Mouse (Mus musculus): ENCODE results near the gene Anapc16. TPM values are rescaled to one million over a fixed set of nuclear protein-coding genes. Genes with fewer than 3 reads are reported as not detected.
A peak's percentile ranks its signal among the peaks of the same experiment; 100 is the strongest.
"Not testable (repeated sequence)": the region's sequence is repeated elsewhere in the genome, so short reads cannot be mapped to it uniquely, and the experiment has no call there.

Gene Anapc16
- polyA plus RNA-seq, 1 experiment from 2014 or later: 92.2 TPM

- Histone ChIP-seq H3K9me3 (replicated peaks) (no peaks in the 10 kb centered on the region), H3K9ac (no peak overlapping the region), H3K27me3 (no peaks in the 10 kb centered on the region), H3K4me3 (no peak overlapping the region), H3K4me1 (replicated peaks) (peaks cover 16% of the 10 kb centered on the region), H3K27ac (no peak overlapping the region), H3K36me3 (no peaks in the 10 kb centered on the region), H3K4me2 (no peak overlapping the region)
- no peak for ATAC-seq (replicated peaks; ENCODE audit: insufficient number of reproducible peaks, insufficient read depth, low FRiP score, low read depth)
- 74% methylated on average over 7 of the region's 7 CpGs for WGBS
Observed at GRCm38 (mm10) chr10:60028181-60028580, 25.2 kb upstream of the Anapc16 start.

DNA sequence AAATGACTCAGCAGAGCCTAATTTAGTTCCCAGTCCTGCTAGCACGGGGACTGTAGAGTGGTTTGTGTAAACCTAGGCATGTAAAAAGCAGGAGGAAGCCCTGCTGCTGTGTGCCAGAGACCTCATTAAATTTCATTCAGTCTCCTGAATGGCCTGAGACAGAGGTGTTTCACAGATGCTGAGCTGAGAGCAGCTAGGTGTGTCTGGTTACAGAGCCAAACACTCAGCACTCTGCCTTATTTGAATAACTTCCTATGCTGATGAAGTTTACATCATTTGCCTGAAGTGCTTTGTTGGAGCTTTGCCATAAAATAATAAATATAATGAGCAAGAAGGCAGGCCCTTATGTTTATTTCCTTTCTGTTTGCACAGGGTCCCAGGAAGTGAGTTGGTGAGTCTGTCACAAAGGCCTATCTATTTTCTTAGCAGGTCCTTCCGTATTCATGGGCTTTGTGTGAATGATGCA is 24.7 kb upstream of the Anapc16 start:
- H3K9me3 ChIP-seq (replicated peaks): no peaks in the 10 kb centered on the region
- H3K27me3 ChIP-seq: no peaks in the 10 kb centered on the region
- H3K36me3 ChIP-seq: no peaks in the 10 kb centered on the region
- H3K4me3 ChIP-seq: no peak overlapping the region
- no peak overlapping the region for H3K9ac ChIP-seq
- ATAC-seq (replicated peaks; ENCODE audit: insufficient number of reproducible peaks, insufficient read depth, low FRiP score, low read depth): no peak
- peaks cover 12% of the 10 kb centered on the region for H3K4me1 ChIP-seq (replicated peaks)
- no peak overlapping the region for H3K27ac ChIP-seq
- 71% methylated on average over 2 of the region's 2 CpGs for WGBS
- H3K4me2 ChIP-seq: no peak overlapping the region

DNA sequence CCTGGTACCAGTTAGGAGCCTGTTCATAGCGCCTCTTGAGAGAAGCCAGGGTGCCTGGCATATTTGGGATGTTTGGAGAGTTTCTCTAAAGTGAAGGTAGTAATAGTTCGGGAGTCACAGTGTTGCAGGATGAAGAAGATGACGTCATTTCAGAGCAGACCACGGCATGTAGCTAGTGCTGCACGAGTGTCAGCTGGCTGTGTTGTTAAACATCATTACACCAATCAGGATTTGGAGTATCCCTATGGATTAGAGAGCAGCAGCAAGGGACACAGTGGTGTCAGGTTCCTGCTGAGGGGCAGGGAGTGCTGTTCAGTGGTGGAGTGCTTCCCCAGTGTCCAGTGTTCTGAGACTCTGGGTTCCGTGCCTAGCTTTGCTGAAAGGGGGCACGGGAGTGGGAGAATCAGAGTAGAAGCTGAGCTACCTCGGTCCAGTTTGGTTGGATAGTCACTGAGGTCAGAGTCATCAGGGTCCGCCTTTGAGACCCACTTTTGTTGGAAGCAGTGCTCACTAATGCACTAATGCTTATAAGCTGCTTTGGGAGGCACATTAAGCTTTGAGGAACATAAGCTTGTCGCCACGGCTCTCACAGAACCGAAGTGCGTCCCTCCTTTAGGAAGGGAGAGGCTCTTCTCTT is 23.9 kb upstream of the Anapc16 start:
- Histone ChIP-seq H3K27me3 (no peaks in the 10 kb centered on the region), H3K9ac (no peak overlapping the region), H3K27ac (no peak overlapping the region), H3K4me3 (no peak overlapping the region), H3K36me3 (no peaks in the 10 kb centered on the region), H3K4me1 (replicated peaks) (peaks cover 5% of the 10 kb centered on the region; the same call in 1 of the 2 replicates), H3K9me3 (replicated peaks) (no peaks in the 10 kb centered on the region), H3K4me2 (no peak overlapping the region)
- WGBS: 55% methylated on average over 13 of the region's 13 CpGs
- ATAC-seq (replicated peaks; ENCODE audit: insufficient number of reproducible peaks, insufficient read depth, low FRiP score, low read depth): no peak

DNA sequence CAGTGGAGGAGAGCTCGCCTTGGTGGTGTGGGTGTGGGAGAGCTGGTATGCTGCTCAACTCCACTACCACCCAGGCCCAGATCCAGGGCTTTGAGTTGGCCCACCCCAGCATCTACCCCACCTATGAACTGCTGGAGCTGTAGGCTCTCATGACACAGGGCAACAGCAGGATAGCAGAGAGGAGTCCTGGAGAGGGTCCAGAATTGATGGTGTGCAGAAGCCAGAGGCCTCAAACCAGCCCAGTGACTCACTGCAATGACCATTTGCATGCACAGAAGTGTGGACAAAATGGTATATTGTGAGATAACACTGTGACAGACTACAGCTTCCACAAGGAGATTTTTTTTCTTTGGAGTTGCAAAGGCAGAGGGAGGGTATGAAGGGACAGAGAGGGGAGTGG is 20.8 kb upstream of the Anapc16 start:
- no peak for ATAC-seq (replicated peaks; ENCODE audit: insufficient number of reproducible peaks, insufficient read depth, low FRiP score, low read depth)
- Histone ChIP-seq H3K27me3 (no peaks in the 10 kb centered on the region), H3K36me3 (peaks cover 7% of the 10 kb centered on the region; the same call in 1 of the 2 replicates), H3K9me3 (replicated peaks) (no peaks in the 10 kb centered on the region), H3K4me3 (no peak overlapping the region), H3K4me2 (no peak overlapping the region), H3K4me1 (replicated peaks) (peaks cover 2% of the 10 kb centered on the region; the same call in 1 of the 2 replicates), H3K27ac (no peak overlapping the region), H3K9ac (no peak overlapping the region)
- WGBS: 94% methylated on average over 1 of the region's 1 CpGs

DNA sequence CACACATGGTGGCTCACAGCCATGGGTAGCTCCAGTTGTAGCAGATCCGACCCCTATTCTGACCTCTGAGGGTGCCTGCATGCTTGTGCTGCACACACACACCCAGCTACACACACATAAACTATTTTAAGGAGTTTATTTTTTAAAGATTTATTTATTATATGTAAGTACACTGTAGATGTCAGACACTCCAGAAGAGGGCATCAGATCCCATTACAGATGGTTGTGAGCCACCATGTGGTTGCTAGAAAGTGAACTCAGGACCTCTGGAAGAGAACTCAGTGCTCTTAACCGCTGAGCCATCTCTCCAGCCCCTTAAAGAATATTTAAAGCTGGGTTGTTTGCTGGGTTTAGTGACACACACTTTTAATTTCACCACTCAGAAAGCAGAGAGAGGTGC is 16.4 kb upstream of the Anapc16 start:
- no peak overlapping the region for H3K4me3 ChIP-seq
- H3K27me3 ChIP-seq: no peaks in the 10 kb centered on the region
- H3K4me2 ChIP-seq: no peak overlapping the region
- H3K9ac ChIP-seq: no peak overlapping the region
- no peak for ATAC-seq (replicated peaks; ENCODE audit: insufficient number of reproducible peaks, insufficient read depth, low FRiP score, low read depth)
- peaks cover 29% of the 10 kb centered on the region for H3K36me3 ChIP-seq
- WGBS: 70% methylated on average over 2 of the region's 2 CpGs
- no peaks in the 10 kb centered on the region for H3K9me3 ChIP-seq (replicated peaks)
- no peaks in the 10 kb centered on the region; the same call in 1 of the 2 replicates for H3K4me1 ChIP-seq (replicated peaks)
- no peak overlapping the region for H3K27ac ChIP-seq

GRCm38 (mm10) chr10:60016223-60016622 is 13.3 kb upstream of the Anapc16 start:
- no peak overlapping the region for H3K4me2 ChIP-seq
- no peak overlapping the region for H3K27ac ChIP-seq
- H3K27me3 ChIP-seq: no peaks in the 10 kb centered on the region
- H3K36me3 ChIP-seq: peaks cover 37% of the 10 kb centered on the region
- no peaks in the 10 kb centered on the region for H3K4me1 ChIP-seq (replicated peaks)
- no peak overlapping the region for H3K9ac ChIP-seq
- 74% methylated on average over 6 of the region's 6 CpGs for WGBS
- H3K9me3 ChIP-seq (replicated peaks): no peaks in the 10 kb centered on the region
- H3K4me3 ChIP-seq: no peak overlapping the region
- no peak for ATAC-seq (replicated peaks; ENCODE audit: insufficient number of reproducible peaks, insufficient read depth, low FRiP score, low read depth)

GRCm38 (mm10) chr10:60009115-60009514 is 6.2 kb upstream of the Anapc16 start:
- Histone ChIP-seq H3K4me1 (replicated peaks) (peaks cover 5% of the 10 kb centered on the region; the same call in 1 of the 2 replicates), H3K27ac (no peak overlapping the region), H3K9me3 (replicated peaks) (no peaks in the 10 kb centered on the region), H3K27me3 (no peaks in the 10 kb centered on the region), H3K36me3 (peaks cover 26% of the 10 kb centered on the region; the same call in 1 of the 2 replicates), H3K9ac (no peak overlapping the region), H3K4me3 (no peak overlapping the region), H3K4me2 (no peak overlapping the region)
- no peak for ATAC-seq (replicated peaks; ENCODE audit: insufficient number of reproducible peaks, insufficient read depth, low FRiP score, low read depth)
- WGBS: 48% methylated on average over 3 of the region's 3 CpGs

- Histone ChIP-seq H3K4me3 (no peak overlapping the region), H3K9ac (no peak overlapping the region), H3K27ac (no peak overlapping the region), H3K36me3 (peaks cover 13% of the 10 kb centered on the region; the same call in 1 of the 2 replicates), H3K9me3 (replicated peaks) (no peaks in the 10 kb centered on the region), H3K4me2 (no peak overlapping the region), H3K27me3 (no peaks in the 10 kb centered on the region), H3K4me1 (replicated peaks) (peaks cover 24% of the 10 kb centered on the region)
- ATAC-seq (replicated peaks; ENCODE audit: insufficient number of reproducible peaks, insufficient read depth, low FRiP score, low read depth): no peak
- 49% methylated on average over 2 of the region's 2 CpGs for WGBS
Observed at GRCm38 (mm10) chr10:60005264-60005663, 2.3 kb upstream of the Anapc16 start.

DNA sequence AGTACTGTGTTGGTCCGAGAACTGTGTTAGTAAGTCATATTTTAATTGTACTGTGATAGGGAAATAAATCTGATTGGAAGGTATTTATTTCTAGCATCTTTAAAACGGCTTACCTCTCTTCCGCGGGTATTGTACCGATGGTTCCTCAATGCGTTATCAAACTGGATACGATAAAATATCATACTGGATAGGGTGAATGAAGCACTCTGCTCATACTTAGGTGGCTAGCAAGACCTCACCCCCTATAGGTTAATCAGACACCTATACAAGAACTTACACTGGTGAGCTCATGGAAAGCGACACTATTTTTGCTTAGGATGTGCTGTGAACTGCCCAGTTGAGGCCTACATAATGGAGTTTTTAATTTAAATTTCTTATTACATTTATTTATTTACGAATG is 912 bp upstream of the Anapc16 start:
- peak overlapping the region; percentile 77 for H3K4me3 ChIP-seq
- H3K27ac ChIP-seq: peak overlapping the region; percentile 98
- H3K4me2 ChIP-seq: peak overlapping the region; percentile 80
- no peaks in the 10 kb centered on the region for H3K9me3 ChIP-seq (replicated peaks)
- H3K27me3 ChIP-seq: no peaks in the 10 kb centered on the region
- H3K9ac ChIP-seq: peak overlapping the region; percentile 78
- peaks cover 19% of the 10 kb centered on the region for H3K4me1 ChIP-seq (replicated peaks)
- peaks cover 13% of the 10 kb centered on the region; the same call in 1 of the 2 replicates for H3K36me3 ChIP-seq
- ATAC-seq (replicated peaks; ENCODE audit: insufficient number of reproducible peaks, insufficient read depth, low FRiP score, low read depth): no peak
- whole genome bisulfite sequencing: 75% methylated on average over 9 of the region's 9 CpGs

DNA sequence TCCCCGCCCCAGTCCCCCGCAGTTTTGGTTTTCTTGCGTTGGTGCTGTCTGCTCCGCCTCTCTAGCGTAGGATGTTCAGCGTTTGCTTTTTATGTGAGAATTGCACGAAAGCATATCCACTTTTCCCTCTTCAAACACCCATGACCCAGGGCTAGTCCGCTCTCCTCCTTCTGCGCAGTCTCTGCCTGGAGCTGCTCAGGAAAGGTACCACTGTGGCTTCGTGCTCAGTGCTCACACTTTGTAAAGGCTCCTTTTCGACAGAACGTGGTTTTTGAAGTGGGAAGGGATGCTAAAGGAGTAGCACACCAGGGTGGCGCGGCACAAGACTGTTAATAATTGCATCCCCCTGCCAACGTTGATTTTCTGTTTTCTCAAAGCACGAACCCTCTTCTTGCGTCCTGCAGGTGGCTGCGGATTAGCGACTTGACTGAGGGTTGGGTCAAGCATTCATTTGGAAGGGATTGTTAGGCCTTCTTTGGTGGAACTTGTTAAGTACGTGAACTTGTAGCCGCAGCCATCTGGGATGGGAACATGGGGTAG is 348 bp upstream of the Anapc16 start:
- Histone ChIP-seq H3K4me1 (replicated peaks) (peaks cover 19% of the 10 kb centered on the region), H3K27me3 (no peaks in the 10 kb centered on the region), H3K27ac (peak overlapping the region; percentile 98), H3K9me3 (replicated peaks) (no peaks in the 10 kb centered on the region), H3K4me2 (peak overlapping the region; percentile 80), H3K9ac (peak overlapping the region; percentile 78), H3K4me3 (peak overlapping the region; percentile 77), H3K36me3 (peaks cover 9% of the 10 kb centered on the region; the same call in 1 of the 2 replicates)
- 1% methylated on average over 21 of the region's 21 CpGs for WGBS
- ATAC-seq (replicated peaks; ENCODE audit: insufficient number of reproducible peaks, insufficient read depth, low FRiP score, low read depth): no peak

DNA sequence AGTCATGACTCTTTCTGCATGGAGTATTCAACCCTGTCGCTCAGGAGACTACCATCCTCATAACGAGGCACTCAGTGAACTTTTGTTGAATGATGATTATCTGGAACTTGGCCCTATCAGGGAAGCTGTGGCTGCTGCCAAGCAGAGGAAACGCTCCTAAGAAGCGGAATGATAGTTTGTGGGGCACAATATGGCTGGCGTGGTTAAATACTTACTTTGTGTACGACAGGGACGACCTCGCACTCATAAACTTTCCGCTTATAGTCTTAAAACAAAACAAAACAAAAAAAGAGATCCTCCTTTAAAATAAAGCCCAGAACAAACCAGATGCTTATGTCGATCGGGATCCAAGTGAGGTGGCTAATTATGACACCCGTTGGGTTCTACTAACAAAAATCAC is 732 bp downstream of the Anapc16 start:
- Histone ChIP-seq H3K4me1 (replicated peaks) (peaks cover 21% of the 10 kb centered on the region), H3K9ac (peak overlapping the region; percentile 78), H3K27me3 (no peaks in the 10 kb centered on the region), H3K9me3 (replicated peaks) (no peaks in the 10 kb centered on the region), H3K27ac (peak overlapping the region; percentile 98), H3K4me2 (peak overlapping the region; percentile 80), H3K4me3 (peak overlapping the region; percentile 77), H3K36me3 (0 out of 2 replicates have a peak, but pooled peaks cover under 1% of the 10 kb centered on the region)
- 4% methylated on average over 12 of the region's 12 CpGs for WGBS
- no peak for ATAC-seq (replicated peaks; ENCODE audit: insufficient number of reproducible peaks, insufficient read depth, low FRiP score, low read depth)

GRCm38 (mm10) chr10:60001663-60002062 is 1.3 kb downstream of the Anapc16 start:
- not testable (repeated sequence) for H3K36me3 ChIP-seq; H3K27ac ChIP-seq; ATAC-seq (replicated peaks; ENCODE audit: insufficient number of reproducible peaks, insufficient read depth, low FRiP score, low read depth); H3K9me3 ChIP-seq (replicated peaks); H3K9ac ChIP-seq; H3K27me3 ChIP-seq
- Histone ChIP-seq H3K4me1 (replicated peaks) (peaks cover 21% of the 10 kb centered on the region), H3K4me3 (peak overlapping the region; percentile 77), H3K4me2 (peak overlapping the region; percentile 80)
- 85% methylated on average over 8 of the region's 8 CpGs for WGBS

All from heart, embryonic 15.5 days (tissue).